Mouse (Mus musculus) frontal cortex, postnatal 14 days (tissue): ENCODE results near the gene Elovl4.

Source experiments
- DNase-seq, 2 experiments: peaks; one replicate each; pipeline ENCODE4 v3.0.0; 2022; ENCODE audit warnings: low spot score in 2 of 2

The Elovl4 gene

GRCm38 (mm10) chr9:83805977-83806815 is at the start of gene Elovl4:
Gene Elovl4, minus strand, starts transcription at chr9:83806277.
- peak; percentile 75 to 79 for DNase-seq

- DNase-seq: no peak
Observed at GRCm38 (mm10) chr9:83852464-83852863, 46.4 kb upstream of the Elovl4 start.

GRCm38 (mm10) chr9:83834748-83835313 is 28.8 kb upstream of the Elovl4 start:
- DNase-seq: peak in 1 of 2 experiments; percentile 7

- DNase-seq: peak; percentile 85 to 90
Observed at GRCm38 (mm10) chr9:83833811-83834747, 28.0 kb upstream of the Elovl4 start, which contains the start of gene Ttk. Gene Ttk, plus strand, starts transcription at chr9:83834689.

- no peak for DNase-seq
Observed at GRCm38 (mm10) chr9:83831152-83831551, 25.1 kb upstream of the Elovl4 start.

- DNase-seq: no peak
Observed at GRCm38 (mm10) chr9:83829896-83830295, 23.8 kb upstream of the Elovl4 start.

GRCm38 (mm10) chr9:83822925-83823324 is 16.8 kb upstream of the Elovl4 start:
- no peak for DNase-seq

GRCm38 (mm10) chr9:83820976-83821375 is 14.9 kb upstream of the Elovl4 start:
- no peak for DNase-seq

- DNase-seq: no peak
Observed at GRCm38 (mm10) chr9:83819188-83819587, 13.1 kb upstream of the Elovl4 start.

GRCm38 (mm10) chr9:83807562-83807961 is 1.5 kb upstream of the Elovl4 start:
- DNase-seq: peak in 1 of 2 experiments; percentile 42

- peak in 1 of 2 experiments; percentile 29 for DNase-seq
Observed at GRCm38 (mm10) chr9:83805164-83805976, 707 bp downstream of the Elovl4 start.

GRCm38 (mm10) chr9:83804341-83804740 is 1.7 kb downstream of the Elovl4 start:
- DNase-seq: peak in 1 of 2 experiments; percentile 10

- DNase-seq: no peak
Observed at GRCm38 (mm10) chr9:83797898-83798297, 8.2 kb downstream of the Elovl4 start.

GRCm38 (mm10) chr9:83796875-83797274 is 9.2 kb downstream of the Elovl4 start:
- no peak for DNase-seq

GRCm38 (mm10) chr9:83789326-83789725 is 16.8 kb downstream of the Elovl4 start:
- DNase-seq: no peak

- no peak for DNase-seq
Observed at GRCm38 (mm10) chr9:83785501-83785900, 20.6 kb downstream of the Elovl4 start.

- no peak for DNase-seq
Observed at GRCm38 (mm10) chr9:83778317-83778960, 27.6 kb downstream of the Elovl4 start.

- DNase-seq: no peak
Observed at GRCm38 (mm10) chr9:83761318-83761717, 44.8 kb downstream of the Elovl4 start.

GRCm38 (mm10) chr9:83731877-83732276 is 74.2 kb downstream of the Elovl4 start:
- no peak for DNase-seq

GRCm38 (mm10) chr9:83730836-83731235 is 75.2 kb downstream of the Elovl4 start:
- no peak for DNase-seq
